Mouse (Mus musculus) adrenal gland, postnatal 25 days (tissue): ENCODE data around the gene Slc25a3. TPM values are rescaled to one million over a fixed set of nuclear protein-coding genes. Genes with fewer than 3 reads are reported as not detected.
A peak's percentile ranks its signal among the peaks of the same experiment; 100 is the strongest.

ENCODE experiments used
- DNase-seq: peaks from one replicate; pipeline ENCODE4 v3.0.0; 2021; ENCODE audit warnings: mixed read lengths
- long read RNA-seq: library from polyadenylated mRNA; stranded (forward); transcript quantifications from one replicate; pipeline ENCODE4 v2.0.0, GENCODE M21; 2021
- total RNA-seq: library from RNA; stranded (reverse); gene quantifications from 2 replicates; pipeline ENCODE4 v1.2.3, GENCODE M21; 2021

Gene Slc25a3
- total RNA-seq, result 873 and 948 TPM in 2 replicates
- long read RNA-seq, transcript Slc25a3-203 (7 exons, 1,483 nt), result minor isoform, 64 of 1,107 reads
- long read RNA-seq, transcript Slc25a3-201 (8 exons, 1,612 nt), result major isoform, 678 of 1,107 reads
- long read RNA-seq, transcript Slc25a3-204 (5 exons, 891 nt), result minor isoform, 9 of 1,107 reads
- long read RNA-seq, partial matches to known transcripts, result 36 of 1,107 reads
- long read RNA-seq, other reads (novel, unspliced or antisense), result 318 of 1,107 reads

- DNase-seq, result peak; percentile 95
Measured at GRCm38 (mm10) chr10:91123828-91124822, at the start of gene Slc25a3. Gene Slc25a3 (minus strand): TSS chr10:91124059.

GRCm38 (mm10) chr10:91172329-91173100 is 48.7 kb upstream of the Slc25a3 start:
- no peak for DNase-seq

- DNase-seq, result peak; percentile 93
Measured at GRCm38 (mm10) chr10:91171455-91172328, 47.8 kb upstream of the Slc25a3 start.

GRCm38 (mm10) chr10:91171041-91171440 is 47.2 kb upstream of the Slc25a3 start:
- DNase-seq, result peak; percentile 51

- peak; percentile 88 for DNase-seq
Measured at GRCm38 (mm10) chr10:91170143-91170941, 46.5 kb upstream of the Slc25a3 start.

GRCm38 (mm10) chr10:91169414-91170065 is 45.7 kb upstream of the Slc25a3 start:
- DNase-seq, result no peak

GRCm38 (mm10) chr10:91167352-91167751 is 43.5 kb upstream of the Slc25a3 start:
- DNase-seq, result no peak

GRCm38 (mm10) chr10:91166890-91167289 is 43.0 kb upstream of the Slc25a3 start:
- peak; percentile 38 for DNase-seq

- no peak for DNase-seq
Measured at GRCm38 (mm10) chr10:91165850-91166249, 42.0 kb upstream of the Slc25a3 start.

- no peak for DNase-seq
Measured at GRCm38 (mm10) chr10:91164491-91164890, 40.6 kb upstream of the Slc25a3 start.

- no peak for DNase-seq
Measured at GRCm38 (mm10) chr10:91162511-91163163, 38.8 kb upstream of the Slc25a3 start.

- no peak for DNase-seq
Measured at GRCm38 (mm10) chr10:91162077-91162476, 38.2 kb upstream of the Slc25a3 start.

GRCm38 (mm10) chr10:91161006-91161405 is 37.1 kb upstream of the Slc25a3 start:
- DNase-seq, result no peak

- DNase-seq, result peak; percentile 42
Measured at GRCm38 (mm10) chr10:91158442-91158841, 34.6 kb upstream of the Slc25a3 start.

GRCm38 (mm10) chr10:91156338-91156737 is 32.5 kb upstream of the Slc25a3 start:
- DNase-seq, result no peak

GRCm38 (mm10) chr10:91153894-91154503 is 30.1 kb upstream of the Slc25a3 start:
- no peak for DNase-seq

GRCm38 (mm10) chr10:91145413-91145812 is 21.6 kb upstream of the Slc25a3 start:
- no peak for DNase-seq

- DNase-seq, result no peak
Measured at GRCm38 (mm10) chr10:91143313-91144230, 19.7 kb upstream of the Slc25a3 start.
